Mouse (Mus musculus): ENCODE data around the gene Cyp2u1.

GRCm38 (mm10) chr3:131294503-131294902, 8.5 kb downstream of the Cyp2u1 start:
- TF ChIP-seq POLR2A (IDR thresholded peaks at IDR 0.05; ENCODE audit: low read depth, low read length) (no peak), CTCF (IDR thresholded peaks at IDR 0.05; ENCODE audit: extremely low read depth, insufficient read depth, insufficient read length, insufficient replicate concordance) (no peak)
